Mouse (Mus musculus): ENCODE measurements around the gene Ceacam15. TPM values are rescaled to one million over a fixed set of nuclear protein-coding genes. Genes with fewer than 3 reads are reported as not detected.
A peak's percentile ranks its signal among the peaks of the same experiment; 100 is the strongest.

Ceacam15 gene
- polyA plus RNA-seq, 1 experiment: not detected

DNA sequence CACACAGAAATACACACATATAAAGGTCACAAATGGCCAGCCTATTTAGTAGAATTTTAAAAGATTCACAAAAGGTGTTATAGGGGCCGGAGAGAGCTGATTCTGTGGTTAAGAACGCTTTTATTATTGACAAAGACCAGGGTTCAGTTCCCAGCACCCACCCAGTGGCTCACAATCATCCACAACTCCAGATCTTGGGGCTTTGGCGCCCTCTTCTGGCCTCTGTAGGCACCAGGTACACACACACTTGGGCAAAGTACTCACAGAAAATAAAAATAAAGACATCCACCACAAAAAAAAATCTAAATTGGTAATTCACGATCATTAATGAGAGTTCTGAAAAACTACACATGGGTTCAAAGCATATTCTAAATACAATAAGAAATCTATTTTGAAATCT, 43.6 kb downstream of the Ceacam15 start:
- Histone ChIP-seq H3K4me1 (ENCODE audit: control insufficient read depth, insufficient read depth, low read length) (no peaks in the 10 kb centered on the region), H3K4me3 (ENCODE audit: insufficient read depth, low read length) (no peak overlapping the region), H3K27ac (ENCODE audit: insufficient read depth, low read length) (no peak overlapping the region)
- TF ChIP-seq CTCF (IDR thresholded peaks at IDR 0.05; ENCODE audit: borderline replicate concordance, insufficient read depth, low read length) (no peak), POLR2A (IDR thresholded peaks at IDR 0.05; ENCODE audit: low read depth, low read length) (no peak)

DNA sequence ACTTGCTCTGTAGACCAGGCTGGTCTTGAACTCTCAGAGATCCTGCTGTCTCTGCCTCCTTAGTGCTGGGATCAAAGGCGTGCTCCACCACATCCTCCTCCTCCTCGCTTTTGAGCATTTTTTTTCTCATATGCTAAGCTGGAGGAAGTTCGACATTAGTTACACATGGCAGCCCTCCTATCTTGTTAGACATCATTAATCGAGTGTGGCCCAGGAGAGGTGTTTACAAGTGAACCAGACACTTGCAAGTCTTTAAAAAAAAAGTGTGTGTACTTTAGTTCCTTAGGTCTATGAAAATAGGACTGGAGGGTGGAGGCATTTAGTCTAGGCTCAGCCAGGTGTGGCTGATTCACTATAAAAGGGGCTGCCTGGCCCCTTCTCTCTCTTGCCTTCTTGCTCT, 44.5 kb downstream of the Ceacam15 start:
- Histone ChIP-seq H3K4me1 (ENCODE audit: control insufficient read depth, insufficient read depth, low read length) (no peaks in the 10 kb centered on the region), H3K4me3 (ENCODE audit: insufficient read depth, low read length) (no peak overlapping the region), H3K27ac (ENCODE audit: insufficient read depth, low read length) (no peak overlapping the region)
- TF ChIP-seq POLR2A (IDR thresholded peaks at IDR 0.05; ENCODE audit: low read depth, low read length) (no peak), CTCF (IDR thresholded peaks at IDR 0.05; ENCODE audit: borderline replicate concordance, insufficient read depth, low read length) (no peak)

- Histone ChIP-seq H3K4me1 (ENCODE audit: control insufficient read depth, insufficient read depth, low read length) (no peaks in the 10 kb centered on the region), H3K27ac (ENCODE audit: insufficient read depth, low read length) (no peak overlapping the region), H3K4me3 (ENCODE audit: insufficient read depth, low read length) (no peak overlapping the region)
- TF ChIP-seq POLR2A (IDR thresholded peaks at IDR 0.05; ENCODE audit: low read depth, low read length) (no peak), CTCF (IDR thresholded peaks at IDR 0.05; ENCODE audit: borderline replicate concordance, insufficient read depth, low read length) (0 out of 2 replicates have a peak, but pooled peaks have one; percentile 47)
Measured at GRCm38 (mm10) chr7:16629598-16630296, 45.8 kb downstream of the Ceacam15 start.

GRCm38 (mm10) chr7:16628096-16628771, 47.3 kb downstream of the Ceacam15 start:
- Histone ChIP-seq H3K27ac (ENCODE audit: insufficient read depth, low read length) (no peak overlapping the region), H3K4me1 (ENCODE audit: control insufficient read depth, insufficient read depth, low read length) (no peaks in the 10 kb centered on the region), H3K4me3 (ENCODE audit: insufficient read depth, low read length) (no peak overlapping the region)
- TF ChIP-seq CTCF (IDR thresholded peaks at IDR 0.05; ENCODE audit: borderline replicate concordance, insufficient read depth, low read length) (peak; percentile 42; the same call in 1 of the 2 replicates), POLR2A (IDR thresholded peaks at IDR 0.05; ENCODE audit: low read depth, low read length) (no peak)

DNA sequence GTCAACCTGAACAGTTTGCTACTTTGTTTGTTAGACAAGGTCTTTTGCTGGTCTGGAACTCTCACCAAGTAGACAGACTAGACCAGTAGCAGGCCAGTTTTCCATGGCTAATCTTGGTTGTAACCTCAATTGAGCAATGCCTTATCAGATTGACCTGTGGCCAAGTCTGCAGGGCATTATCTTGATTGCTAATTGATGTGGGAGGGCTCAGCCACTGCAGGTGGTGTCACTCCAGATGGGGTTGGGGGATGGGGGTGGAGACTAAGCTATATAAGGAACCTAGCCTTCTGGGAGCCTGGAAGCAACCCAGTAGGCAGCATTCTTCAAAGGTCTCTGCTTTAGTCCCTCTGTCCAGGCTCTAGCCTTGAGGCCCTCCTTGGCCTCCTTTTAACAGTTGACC, 51.8 kb downstream of the Ceacam15 start:
- Histone ChIP-seq H3K4me3 (ENCODE audit: insufficient read depth, low read length) (no peak overlapping the region), H3K27ac (ENCODE audit: insufficient read depth, low read length) (no peak overlapping the region), H3K4me1 (ENCODE audit: control insufficient read depth, insufficient read depth, low read length) (no peaks in the 10 kb centered on the region)
- TF ChIP-seq POLR2A (IDR thresholded peaks at IDR 0.05; ENCODE audit: low read depth, low read length): no peak

- H3K4me3 ChIP-seq (ENCODE audit: insufficient read depth, low read length): no peak overlapping the region
- no peaks in the 10 kb centered on the region for H3K4me1 ChIP-seq (ENCODE audit: control insufficient read depth, insufficient read depth, low read length)
- H3K27ac ChIP-seq (ENCODE audit: insufficient read depth, low read length): no peak overlapping the region
- TF ChIP-seq CTCF (IDR thresholded peaks at IDR 0.05; ENCODE audit: borderline replicate concordance, insufficient read depth, low read length) (no peak), POLR2A (IDR thresholded peaks at IDR 0.05; ENCODE audit: low read depth, low read length) (no peak)
Measured at GRCm38 (mm10) chr7:16623131-16623530, 52.4 kb downstream of the Ceacam15 start.

Other genes starting within 250 kb of the Ceacam15 start
- 19.0 and 27.7 TPM in 2 replicates for gene Tmem160, start 222.9 kb downstream of the Ceacam15 start, polyA plus RNA-seq (2011; ENCODE audit: insufficient read length, low read depth, missing spikeins)
- not detected in 2 replicates for gene Npas1, start 198.0 kb downstream of the Ceacam15 start, polyA plus RNA-seq (2011; ENCODE audit: insufficient read length, low read depth, missing spikeins)
- gene Arhgap35, start 60.7 kb downstream of the Ceacam15 start, polyA plus RNA-seq (2011; ENCODE audit: insufficient read length, low read depth, missing spikeins): 68.4 and 71.0 TPM in 2 replicates
- not detected in 2 replicates for gene Ceacam9, start 46.2 kb upstream of the Ceacam15 start, polyA plus RNA-seq (2011; ENCODE audit: insufficient read length, low read depth, missing spikeins)
- 118 and 124 TPM in 2 replicates for gene Ap2s1, start 62.7 kb upstream of the Ceacam15 start, polyA plus RNA-seq (2011; ENCODE audit: insufficient read length, low read depth, missing spikeins)
- gene Slc1a5, start 105.6 kb upstream of the Ceacam15 start, polyA plus RNA-seq (2011; ENCODE audit: insufficient read length, low read depth, missing spikeins): 47.9 and 74.5 TPM in 2 replicates
- 58.4 and 67.1 TPM in 2 replicates for gene Strn4, start 140.2 kb upstream of the Ceacam15 start, polyA plus RNA-seq (2011; ENCODE audit: insufficient read length, low read depth, missing spikeins)
- gene Fkrp, start 141.0 kb upstream of the Ceacam15 start, polyA plus RNA-seq (2011; ENCODE audit: insufficient read length, low read depth, missing spikeins): 21.0 and 25.2 TPM in 2 replicates
- gene Prkd2, start 167.2 kb upstream of the Ceacam15 start, polyA plus RNA-seq (2011; ENCODE audit: insufficient read length, low read depth, missing spikeins): 17.2 and 17.8 TPM in 2 replicates
- 34.8 and 37.3 TPM in 2 replicates for gene Dact3, start 199.6 kb upstream of the Ceacam15 start, polyA plus RNA-seq (2011; ENCODE audit: insufficient read length, low read depth, missing spikeins)
- 24.1 and 24.7 TPM in 2 replicates for gene Gng8, start 216.1 kb upstream of the Ceacam15 start, polyA plus RNA-seq (2011; ENCODE audit: insufficient read length, low read depth, missing spikeins)
- 1.4 and 1.6 TPM in 2 replicates for gene Ptgir, start 230.8 kb upstream of the Ceacam15 start, polyA plus RNA-seq (2011; ENCODE audit: insufficient read length, low read depth, missing spikeins)
- gene Calm3, start 248.4 kb upstream of the Ceacam15 start, polyA plus RNA-seq (2011; ENCODE audit: insufficient read length, low read depth, missing spikeins): 520 and 588 TPM in 2 replicates

Measured in embryonic fibroblast, embryonic 13.5 days (primary cell).